Mouse (Mus musculus) lung, embryonic 15.5 days (tissue): ENCODE measurements around the gene Cwc25. TPM values are rescaled to one million over a fixed set of nuclear protein-coding genes. Genes with fewer than 3 reads are reported as not detected.
A peak's percentile ranks its signal among the peaks of the same experiment; 100 is the strongest.

Experiments
- ATAC-seq: fragments of 200-750 bp; cut with Nextera tagmentation; 2 replicates; pipeline ENCODE4 v1.8.0; 2017; ENCODE audit warnings: moderate number of reproducible peaks, borderline replicate concordance; ENCODE audit not compliant: low FRiP score, low TSS enrichment; ENCODE audit errors: extremely low read depth
- H3K27ac ChIP-seq: fragments of 300-500 bp; sonication (generic); 2 replicates; pipeline ENCODE4 v1.5.1; 2015; ENCODE audit warnings: moderate library complexity, mild to moderate bottlenecking, inconsistent platforms
- H3K27me3 ChIP-seq: fragments of 300-500 bp; sonication (generic); 2 replicates; pipeline ENCODE4 v1.6.1; 2015; ENCODE audit warnings: inconsistent platforms
- H3K36me3 ChIP-seq: fragments of 300-500 bp; sonication (generic); 2 replicates; pipeline ENCODE4 v1.6.1; 2015; ENCODE audit warnings: inconsistent platforms
- H3K4me1 ChIP-seq: fragments of 300-500 bp; sonication (generic); 2 replicates; pipeline ENCODE4 v1.6.1; 2015; ENCODE audit warnings: inconsistent platforms
- H3K4me2 ChIP-seq: fragments of 300-500 bp; sonication (generic); 2 replicates; pipeline ENCODE4 v1.6.1; 2015; ENCODE audit warnings: inconsistent platforms, mild to moderate bottlenecking, moderate library complexity
- H3K4me3 ChIP-seq: fragments of 300-500 bp; sonication (generic); 2 replicates; pipeline ENCODE4 v1.5.1; 2015; ENCODE audit warnings: mild to moderate bottlenecking, inconsistent platforms
- H3K9ac ChIP-seq: fragments of 300-500 bp; sonication (generic); 2 replicates; pipeline ENCODE4 v1.6.1; 2015; ENCODE audit warnings: inconsistent platforms
- H3K9me3 ChIP-seq: fragments of 300-500 bp; sonication (generic); 2 replicates; pipeline ENCODE4 v1.6.1; 2016; ENCODE audit warnings: inconsistent platforms
- WGBS: fragments of 180-500 bp; shearing (Covaris S2); methylation state at CpG from one replicate; pipeline ENCODE4 v1.1.7; 2015; 5-methylcytosine and 5-hydroxymethylcytosine counted together
- polyA plus RNA-seq: library from polyadenylated mRNA; unstranded; fragments of >200 nt; fragmentation: Nextera tagmentation; extraction: Ambion mirVana; gene quantifications from 2 replicates; pipeline ENCODE4 v1.2.1, GENCODE M21; 2015

The Cwc25 gene
- polyA plus RNA-seq, 1 experiment from 2014 or later, result 18.5 TPM

- Histone ChIP-seq H3K9ac (no peak overlapping the region), H3K36me3 (peaks cover 15% of the 10 kb centered on the region; the same call in 1 of the 2 replicates), H3K27ac (peak overlapping the region; percentile 89), H3K4me1 (peaks cover 99% of the 10 kb centered on the region), H3K27me3 (no peaks in the 10 kb centered on the region), H3K9me3 (no peaks in the 10 kb centered on the region), H3K4me2 (peak overlapping the region; percentile 7; the same call in 1 of the 2 replicates), H3K4me3 (no peak overlapping the region)
- peak; percentile 12; the same call in 1 of the 2 replicates for ATAC-seq
- 13% methylated on average over 2 of the region's 2 CpGs for WGBS
Measured at GRCm38 (mm10) chr11:97808093-97808492, 41.7 kb upstream of the Cwc25 start.

GRCm38 (mm10) chr11:97807626-97808025 lies 41.3 kb upstream of the Cwc25 start:
- H3K9me3 ChIP-seq, result no peaks in the 10 kb centered on the region
- H3K9ac ChIP-seq, result no peak overlapping the region
- no peak overlapping the region for H3K4me3 ChIP-seq
- WGBS, result 16% methylated on average over 6 of the region's 6 CpGs
- H3K27ac ChIP-seq, result peak overlapping the region; percentile 89
- peak overlapping the region; percentile 7; the same call in 1 of the 2 replicates for H3K4me2 ChIP-seq
- no peaks in the 10 kb centered on the region for H3K27me3 ChIP-seq
- peaks cover 13% of the 10 kb centered on the region; the same call in 1 of the 2 replicates for H3K36me3 ChIP-seq
- ATAC-seq, result no peak
- peaks cover 98% of the 10 kb centered on the region for H3K4me1 ChIP-seq

- ATAC-seq, result no peak
- H3K27ac ChIP-seq, result peak overlapping the region; percentile 89
- H3K9ac ChIP-seq, result no peak overlapping the region
- WGBS, result 57% methylated on average over 7 of the region's 7 CpGs
- peak overlapping the region; percentile 52 for H3K4me2 ChIP-seq
- H3K4me1 ChIP-seq, result peaks cover 98% of the 10 kb centered on the region
- no peaks in the 10 kb centered on the region for H3K27me3 ChIP-seq
- no peaks in the 10 kb centered on the region for H3K9me3 ChIP-seq
- peaks cover 13% of the 10 kb centered on the region; the same call in 1 of the 2 replicates for H3K36me3 ChIP-seq
- no peak overlapping the region for H3K4me3 ChIP-seq
Measured at GRCm38 (mm10) chr11:97806613-97806964, 40.2 kb upstream of the Cwc25 start.

- Histone ChIP-seq H3K4me3 (peak overlapping the region; percentile 20), H3K36me3 (peaks cover 11% of the 10 kb centered on the region; the same call in 1 of the 2 replicates), H3K9me3 (no peaks in the 10 kb centered on the region), H3K9ac (peak overlapping the region; percentile 11; the same call in 1 of the 2 replicates), H3K4me2 (peak overlapping the region; percentile 52), H3K4me1 (peaks cover 98% of the 10 kb centered on the region), H3K27ac (peak overlapping the region; percentile 89), H3K27me3 (no peaks in the 10 kb centered on the region)
- ATAC-seq, result no peak
- 25% methylated on average over 15 of the region's 15 CpGs for WGBS
Measured at GRCm38 (mm10) chr11:97805662-97806612, 39.6 kb upstream of the Cwc25 start.

GRCm38 (mm10) chr11:97804841-97805661 lies 38.7 kb upstream of the Cwc25 start:
- peak; percentile 37; the same call in 1 of the 2 replicates for ATAC-seq
- no peak overlapping the region; the same call in 1 of the 2 replicates for H3K9ac ChIP-seq
- peak overlapping the region; percentile 52 for H3K4me2 ChIP-seq
- peak overlapping the region; percentile 89 for H3K27ac ChIP-seq
- H3K36me3 ChIP-seq, result peaks cover 11% of the 10 kb centered on the region; the same call in 1 of the 2 replicates
- H3K4me1 ChIP-seq, result peaks cover 89% of the 10 kb centered on the region
- no peaks in the 10 kb centered on the region for H3K27me3 ChIP-seq
- no peaks in the 10 kb centered on the region for H3K9me3 ChIP-seq
- H3K4me3 ChIP-seq, result peak overlapping the region; percentile 20
- WGBS, result 9% methylated on average over 9 of the region's 9 CpGs

GRCm38 (mm10) chr11:97803847-97804246 lies 37.5 kb upstream of the Cwc25 start:
- peak overlapping the region; percentile 52; the same call in 1 of the 2 replicates for H3K4me2 ChIP-seq
- peaks cover 8% of the 10 kb centered on the region; the same call in 1 of the 2 replicates for H3K36me3 ChIP-seq
- H3K4me1 ChIP-seq, result peaks cover 77% of the 10 kb centered on the region
- no peak overlapping the region for H3K9ac ChIP-seq
- peak overlapping the region; percentile 89 for H3K27ac ChIP-seq
- WGBS, result 53% methylated on average over 5 of the region's 5 CpGs
- H3K4me3 ChIP-seq, result no peak overlapping the region
- no peaks in the 10 kb centered on the region for H3K27me3 ChIP-seq
- H3K9me3 ChIP-seq, result no peaks in the 10 kb centered on the region
- no peak for ATAC-seq

GRCm38 (mm10) chr11:97802495-97802894 lies 36.1 kb upstream of the Cwc25 start:
- ATAC-seq, result no peak
- Histone ChIP-seq H3K4me2 (peak overlapping the region; percentile 75), H3K4me1 (peaks cover 73% of the 10 kb centered on the region), H3K27me3 (no peaks in the 10 kb centered on the region), H3K36me3 (peaks cover 6% of the 10 kb centered on the region; the same call in 1 of the 2 replicates), H3K4me3 (no peak overlapping the region), H3K9ac (no peak overlapping the region), H3K27ac (peak overlapping the region; percentile 99), H3K9me3 (no peaks in the 10 kb centered on the region)
- 27% methylated on average over 6 of the region's 6 CpGs for WGBS

- Histone ChIP-seq H3K4me3 (peak overlapping the region; percentile 75), H3K9ac (peak overlapping the region; percentile 6; the same call in 1 of the 2 replicates), H3K9me3 (no peaks in the 10 kb centered on the region), H3K27ac (peak overlapping the region; percentile 99), H3K4me2 (peak overlapping the region; percentile 75), H3K36me3 (peaks cover 6% of the 10 kb centered on the region; the same call in 1 of the 2 replicates), H3K4me1 (peaks cover 70% of the 10 kb centered on the region), H3K27me3 (no peaks in the 10 kb centered on the region)
- WGBS, result 21% methylated on average over 1 of the region's 1 CpGs
- ATAC-seq, result no peak
Measured at GRCm38 (mm10) chr11:97802194-97802470, 35.8 kb upstream of the Cwc25 start.

- H3K4me3 ChIP-seq, result peak overlapping the region; percentile 75
- 17% methylated on average over 8 of the region's 8 CpGs for WGBS
Measured at GRCm38 (mm10) chr11:97801409-97802193, 35.2 kb upstream of the Cwc25 start.

GRCm38 (mm10) chr11:97800691-97801408 lies 34.5 kb upstream of the Cwc25 start:
- Histone ChIP-seq H3K27ac (peak overlapping the region; percentile 99), H3K4me3 (peak overlapping the region; percentile 75), H3K27me3 (no peaks in the 10 kb centered on the region), H3K9me3 (no peaks in the 10 kb centered on the region), H3K4me2 (peak overlapping the region; percentile 75), H3K36me3 (no peaks in the 10 kb centered on the region), H3K9ac (peak overlapping the region; percentile 66), H3K4me1 (peaks cover 57% of the 10 kb centered on the region)
- ATAC-seq, result no peak
- WGBS, result under 1% methylated on average over 17 of the region's 17 CpGs

More at GRCm38 (mm10) chr11:97801409-97802193, 35.2 kb upstream of the Cwc25 start:
- Histone ChIP-seq H3K27me3 (no peaks in the 10 kb centered on the region), H3K4me1 (peaks cover 64% of the 10 kb centered on the region), H3K9me3 (no peaks in the 10 kb centered on the region), H3K36me3 (peaks cover under 1% of the 10 kb centered on the region; the same call in 1 of the 2 replicates), H3K4me2 (peak overlapping the region; percentile 75), H3K27ac (peak overlapping the region; percentile 99), H3K9ac (peak overlapping the region; percentile 66)
- no peak for ATAC-seq
